Mouse (Mus musculus): ENCODE results near the gene Gm42688. TPM values are rescaled to one million over a fixed set of nuclear protein-coding genes. Genes with fewer than 3 reads are reported as not detected.

Gene Gm42688
- polyA plus RNA-seq, 2 experiments = 0.76 to 2.4 TPM

- Histone ChIP-seq H3K36me3 (replicated peaks; ENCODE audit: control insufficient read depth, insufficient read depth, low read depth) (peaks cover 3% of the 10 kb centered on the region; the same call in 1 of the 2 replicates), H3K9me3 (ENCODE audit: control insufficient read depth, low read length) (no peaks in the 10 kb centered on the region), H3K4me2 (ENCODE audit: low read depth) (no peak overlapping the region), H3K27ac (no peak overlapping the region), H3K27me3 (ENCODE audit: control insufficient read depth, insufficient read depth, low read length) (no peaks in the 10 kb centered on the region), H3K4me1 (replicated peaks; ENCODE audit: control insufficient read depth in 2 of 2, insufficient read depth in 2 of 2, low read length in 1 of 2) (peaks cover 22 to 32% of the 10 kb centered on the region in 2 experiments), H3K9ac (replicated peaks) (no peak overlapping the region), H3K4me3 (ENCODE audit: insufficient read depth in 1 of 2, low read depth in 2 of 2, low read length in 2 of 2) (no peak overlapping the region)
- no peak for ATAC-seq (ENCODE audit: insufficient read depth)
- 51% methylated on average over 4 of the region's 4 CpGs for WGBS (ENCODE audit: insufficient replicate concordance)
- TF ChIP-seq CTCF (IDR thresholded peaks at IDR 0.05; ENCODE audit: low read depth) (no peak), EP300 (IDR thresholded peaks at IDR 0.05; ENCODE audit: low read depth) (no peak)
- no peak for DNase-seq (ENCODE audit: low read depth in 3 of 3, low spot score in 3 of 3)
Observed at GRCm38 (mm10) chr6:83111510-83112136, 10.2 kb downstream of the Gm42688 start.

GRCm38 (mm10) chr6:83115011-83115671 is 13.7 kb downstream of the Gm42688 start, which contains the start of gene Mogs:
Mogs (plus strand) TSS chr6:83115496.
- H3K27me3 ChIP-seq (ENCODE audit: control insufficient read depth, insufficient read depth, low read length) = no peaks in the 10 kb centered on the region
- peak; percentile 41 for TF ChIP-seq CTCF (IDR thresholded peaks at IDR 0.05; ENCODE audit: low read depth)
- no peak for TF ChIP-seq EP300 (IDR thresholded peaks at IDR 0.05; ENCODE audit: low read depth)
- no peaks in the 10 kb centered on the region for H3K9me3 ChIP-seq (ENCODE audit: control insufficient read depth, low read length)
- peak within 1 kb of the TSS; percentile 82 to 84 for H3K4me3 ChIP-seq (ENCODE audit: insufficient read depth in 1 of 2, low read depth in 2 of 2, low read length in 2 of 2)
- H3K9ac ChIP-seq (replicated peaks) = peak within 1 kb of the TSS; percentile 72
- under 1% methylated on average over 53 of the region's 58 CpGs for WGBS (ENCODE audit: insufficient replicate concordance)
- DNase-seq (ENCODE audit: low read depth in 3 of 3, low spot score in 3 of 3) = peak; percentile 80 to 84 (median 81)
- peak within 1 kb of the TSS; percentile 72 for H3K27ac ChIP-seq
- H3K4me2 ChIP-seq (ENCODE audit: low read depth) = peak within 1 kb of the TSS; percentile 95
- peaks cover 17 to 24% of the 10 kb centered on the region in 2 experiments for H3K4me1 ChIP-seq (replicated peaks; ENCODE audit: control insufficient read depth in 2 of 2, insufficient read depth in 2 of 2, low read length in 1 of 2)
- peaks cover 7% of the 10 kb centered on the region for H3K36me3 ChIP-seq (replicated peaks; ENCODE audit: control insufficient read depth, insufficient read depth, low read depth)
- ATAC-seq (ENCODE audit: insufficient read depth) = peak; percentile 90

GRCm38 (mm10) chr6:83115682-83116372 is 14.4 kb downstream of the Gm42688 start:
- Histone ChIP-seq H3K4me3 (ENCODE audit: insufficient read depth in 1 of 2, low read depth in 2 of 2, low read length in 2 of 2) (peak overlapping the region; percentile 82 to 84), H3K4me2 (ENCODE audit: low read depth) (peak overlapping the region; percentile 95), H3K9me3 (ENCODE audit: control insufficient read depth, low read length) (no peaks in the 10 kb centered on the region), H3K9ac (replicated peaks) (peak overlapping the region; percentile 72), H3K4me1 (replicated peaks; ENCODE audit: control insufficient read depth in 2 of 2, insufficient read depth in 2 of 2, low read length in 1 of 2) (peaks cover 18 to 23% of the 10 kb centered on the region in 2 experiments), H3K36me3 (replicated peaks; ENCODE audit: control insufficient read depth, insufficient read depth, low read depth) (peaks cover 6% of the 10 kb centered on the region), H3K27ac (peak overlapping the region; percentile 65), H3K27me3 (ENCODE audit: control insufficient read depth, insufficient read depth, low read length) (no peaks in the 10 kb centered on the region)
- TF ChIP-seq CTCF (IDR thresholded peaks at IDR 0.05; ENCODE audit: low read depth) (0 out of 2 replicates have a peak, but pooled peaks have one; percentile 2), EP300 (IDR thresholded peaks at IDR 0.05; ENCODE audit: low read depth) (no peak)
- WGBS (ENCODE audit: insufficient replicate concordance) = under 1% methylated on average over 38 of the region's 48 CpGs
- DNase-seq (ENCODE audit: low read depth in 3 of 3, low spot score in 3 of 3) (no peak), ATAC-seq (ENCODE audit: insufficient read depth) (peak; percentile 56; the same call in 1 of the 2 replicates)

- H3K4me3 ChIP-seq (ENCODE audit: insufficient read depth in 1 of 2, low read depth in 2 of 2, low read length in 2 of 2) = peak overlapping the region; percentile 82 to 84
- H3K9ac ChIP-seq (replicated peaks) = peak overlapping the region; percentile 72
- H3K36me3 ChIP-seq (replicated peaks; ENCODE audit: control insufficient read depth, insufficient read depth, low read depth) = peaks cover 4% of the 10 kb centered on the region
- H3K27me3 ChIP-seq (ENCODE audit: control insufficient read depth, insufficient read depth, low read length) = no peaks in the 10 kb centered on the region
- WGBS (ENCODE audit: insufficient replicate concordance) = 68% methylated on average over 11 of the region's 11 CpGs
- H3K27ac ChIP-seq = peak overlapping the region; percentile 65
- ATAC-seq (ENCODE audit: insufficient read depth) (no peak), DNase-seq (ENCODE audit: low read depth in 3 of 3, low spot score in 3 of 3) (no peak)
- H3K9me3 ChIP-seq (ENCODE audit: control insufficient read depth, low read length) = no peaks in the 10 kb centered on the region
- no peak for TF ChIP-seq EP300 (IDR thresholded peaks at IDR 0.05; ENCODE audit: low read depth)
- no peak for TF ChIP-seq CTCF (IDR thresholded peaks at IDR 0.05; ENCODE audit: low read depth)
- peak overlapping the region; percentile 95 for H3K4me2 ChIP-seq (ENCODE audit: low read depth)
- H3K4me1 ChIP-seq (replicated peaks; ENCODE audit: control insufficient read depth in 2 of 2, insufficient read depth in 2 of 2, low read length in 1 of 2) = peaks cover 17 to 20% of the 10 kb centered on the region in 2 experiments
Observed at GRCm38 (mm10) chr6:83116373-83117164, 15.2 kb downstream of the Gm42688 start.

All from liver, embryonic 14.5 days (tissue).